Mouse (Mus musculus): ENCODE measurements around the gene Rhobtb3.

DNA sequence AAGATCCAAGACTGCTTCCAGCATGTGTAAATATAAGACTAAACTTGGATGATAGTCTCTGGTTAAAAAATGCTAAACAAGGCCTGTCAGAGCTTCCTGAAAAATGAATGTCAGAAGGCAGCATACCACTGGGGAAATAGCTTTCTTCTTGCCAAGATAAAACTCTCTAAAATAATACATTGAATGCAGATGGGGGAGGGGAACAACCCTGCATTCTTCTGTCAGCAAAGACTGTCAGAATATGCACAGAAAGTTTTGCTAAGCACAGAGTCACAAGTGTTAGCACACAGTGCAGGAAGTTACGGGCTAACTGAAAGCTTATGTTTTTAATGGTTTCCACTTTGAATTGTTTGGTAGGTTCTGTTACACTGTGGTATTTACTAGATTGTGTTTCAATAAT lies 6.6 kb upstream of the Rhobtb3 start:
- TF ChIP-seq POLR2A (IDR thresholded peaks at IDR 0.05; ENCODE audit: extremely low read depth, insufficient read depth, low read length), result no peak
- TF ChIP-seq CTCF (IDR thresholded peaks at IDR 0.05; ENCODE audit: extremely low read depth, insufficient read depth, low read length), result no peak
